Mouse (Mus musculus) hindbrain, postnatal 0 days (tissue): Measurements from ENCODE around the gene Cpt1a. TPM values are rescaled to one million over a fixed set of nuclear protein-coding genes. Genes with fewer than 3 reads are reported as not detected.
A peak's percentile ranks its signal among the peaks of the same experiment; 100 is the strongest.

Experiments used
- ATAC-seq: fragments of 200-750 bp; cut with Nextera tagmentation; 2 replicates; pipeline ENCODE4 v1.8.0; 2017; ENCODE audit warnings: mild to moderate bottlenecking, moderate TSS enrichment, moderate library complexity
- DNase-seq: peaks from one replicate; pipeline ENCODE4 v3.0.0-alpha.2; 2015; ENCODE audit warnings: low spot score
- H3K27ac ChIP-seq: fragments of 300-500 bp; sonication (generic); 2 replicates; pipeline ENCODE4 v1.5.1; 2014; ENCODE audit warnings: mild to moderate bottlenecking
- H3K27me3 ChIP-seq: fragments of 300-500 bp; sonication (generic); 2 replicates; pipeline ENCODE4 v1.6.1; 2014; ENCODE audit warnings: low read length, mixed read lengths; ENCODE audit not compliant: insufficient read depth
- H3K36me3 ChIP-seq: fragments of 300-500 bp; sonication (generic); 2 replicates; pipeline ENCODE4 v1.6.1; 2014; ENCODE audit warnings: low read length, mixed read lengths; ENCODE audit not compliant: insufficient read depth
- H3K4me1 ChIP-seq: fragments of 300-500 bp; sonication (generic); 2 replicates; pipeline ENCODE4 v1.6.1; 2014; ENCODE audit warnings: antibody characterized with exemption, low read length, mixed read lengths; ENCODE audit not compliant: insufficient read depth
- H3K4me2 ChIP-seq: fragments of 300-500 bp; sonication (generic); 2 replicates; pipeline ENCODE4 v1.6.1; 2014; ENCODE audit warnings: low read depth, mild to moderate bottlenecking, low read length, moderate library complexity, mixed read lengths
- H3K4me3 ChIP-seq: fragments of 300-500 bp; sonication (generic); 2 replicates; pipeline ENCODE4 v1.5.1; 2014; ENCODE audit warnings: low read length
- H3K9ac ChIP-seq: fragments of 300-500 bp; sonication (generic); replicated peaks from 2 replicates; pipeline ENCODE4 v1.6.1; 2014; ENCODE audit warnings: mild to moderate bottlenecking, low read length, moderate library complexity, mixed read lengths
- H3K9me3 ChIP-seq: fragments of 300-500 bp; sonication (generic); 2 replicates; pipeline ENCODE4 v1.6.1; 2016; ENCODE audit warnings: low read length, mixed read lengths
- CTCF ChIP-seq: IDR thresholded peaks from 2 replicates; pipeline ENCODE4 v1.5.1; 2016; ENCODE audit warnings: antibody characterized with exemption, control low read depth, low read depth
- WGBS: fragments of 180-500 bp; shearing (Covaris S2); extraction: QIAGEN DNeasy Blood & Tissue Kit; methylation state at CpG from one replicate; pipeline ENCODE4 v1.1.7; 2014; 5-methylcytosine and 5-hydroxymethylcytosine counted together
- polyA plus RNA-seq: library from polyadenylated mRNA; unstranded; fragments of >200 nt; fragmentation: Nextera tagmentation; extraction: Ambion mirVana; gene quantifications from 2 replicates; pipeline ENCODE4 v1.2.1, GENCODE M21; 2015
- total RNA-seq: library from RNA; depleted of rRNA; stranded (reverse); fragments of >200 nt; gene quantifications from 2 replicates; pipeline ENCODE4 v1.2.3, GENCODE M21; 2014

Cpt1a gene
- total and polyA plus RNA-seq, 2 experiments from 2014 or later: 22.4 to 31.1 TPM

- Histone ChIP-seq H3K9ac (no peak overlapping the region), H3K4me2 (no peak overlapping the region), H3K4me3 (no peak overlapping the region), H3K9me3 (no peaks in the 10 kb centered on the region), H3K36me3 (no peaks in the 10 kb centered on the region), H3K27me3 (peaks cover 13% of the 10 kb centered on the region), H3K4me1 (peaks cover 12% of the 10 kb centered on the region), H3K27ac (no peak overlapping the region)
- no peak for TF ChIP-seq CTCF
- WGBS: 81% methylated on average over 2 of the region's 2 CpGs
- no peak for ATAC-seq
- no peak for DNase-seq
These were observed 2.8 kb upstream of the Cpt1a start for GRCm38 (mm10) chr19:3319341-3319740.

- no peak for DNase-seq
- H3K9ac ChIP-seq: no peak overlapping the region
- 78% methylated on average over 7 of the region's 7 CpGs for WGBS
- no peak for TF ChIP-seq CTCF
- no peaks in the 10 kb centered on the region for H3K36me3 ChIP-seq
- H3K27me3 ChIP-seq: peaks cover 13% of the 10 kb centered on the region
- H3K4me2 ChIP-seq: no peak overlapping the region
- H3K4me3 ChIP-seq: no peak overlapping the region
- peaks cover 15% of the 10 kb centered on the region for H3K4me1 ChIP-seq
- no peak overlapping the region for H3K27ac ChIP-seq
- no peak for ATAC-seq
- H3K9me3 ChIP-seq: no peaks in the 10 kb centered on the region
These were observed 2.0 kb upstream of the Cpt1a start for GRCm38 (mm10) chr19:3320086-3320485.

GRCm38 (mm10) chr19:3320801-3321200, 1.3 kb upstream of the Cpt1a start:
- TF ChIP-seq CTCF: peak; percentile 43
- 85% methylated on average over 3 of the region's 3 CpGs for WGBS
- Histone ChIP-seq H3K4me1 (peaks cover 15% of the 10 kb centered on the region), H3K4me3 (no peak overlapping the region), H3K4me2 (no peak overlapping the region), H3K27ac (no peak overlapping the region), H3K9ac (no peak overlapping the region), H3K27me3 (peaks cover 13% of the 10 kb centered on the region), H3K9me3 (no peaks in the 10 kb centered on the region), H3K36me3 (no peaks in the 10 kb centered on the region)
- DNase-seq: no peak
- ATAC-seq: no peak

- ATAC-seq (no peak), DNase-seq (no peak)
- Histone ChIP-seq H3K36me3 (no peaks in the 10 kb centered on the region), H3K9ac (no peak overlapping the region), H3K9me3 (no peaks in the 10 kb centered on the region), H3K4me3 (peak overlapping the region; percentile 55), H3K4me1 (peaks cover 20% of the 10 kb centered on the region), H3K27me3 (peaks cover 13% of the 10 kb centered on the region), H3K4me2 (peak overlapping the region; percentile 85), H3K27ac (no peak overlapping the region; the same call in 1 of the 2 replicates)
- 10% methylated on average over 11 of the region's 11 CpGs for WGBS
- no peak for TF ChIP-seq CTCF
These were observed 517 bp upstream of the Cpt1a start for GRCm38 (mm10) chr19:3321617-3322016.

- Histone ChIP-seq H3K9me3 (no peaks in the 10 kb centered on the region), H3K27ac (peak overlapping the region; percentile 89), H3K27me3 (peaks cover 13% of the 10 kb centered on the region), H3K4me3 (peak overlapping the region; percentile 55), H3K36me3 (no peaks in the 10 kb centered on the region), H3K4me1 (peaks cover 20% of the 10 kb centered on the region), H3K9ac (peak overlapping the region; percentile 61), H3K4me2 (peak overlapping the region; percentile 85)
- DNase-seq: peak; percentile 64
- WGBS: under 1% methylated on average over 46 of the region's 47 CpGs
- no peak for TF ChIP-seq CTCF
- peak; percentile 74 for ATAC-seq
These were observed 1.1 kb downstream of the Cpt1a start for GRCm38 (mm10) chr19:3323201-3323621.

GRCm38 (mm10) chr19:3323753-3324270, 1.7 kb downstream of the Cpt1a start:
- peaks cover 20% of the 10 kb centered on the region for H3K4me1 ChIP-seq
- H3K9me3 ChIP-seq: no peaks in the 10 kb centered on the region
- under 1% methylated on average over 34 of the region's 34 CpGs for WGBS
- ATAC-seq (peak; percentile 27; the same call in 1 of the 2 replicates), DNase-seq (peak; percentile 36)
- peaks cover 13% of the 10 kb centered on the region for H3K27me3 ChIP-seq
- peak overlapping the region; percentile 61 for H3K9ac ChIP-seq
- no peaks in the 10 kb centered on the region for H3K36me3 ChIP-seq
- H3K27ac ChIP-seq: peak overlapping the region; percentile 89
- TF ChIP-seq CTCF: no peak
- H3K4me2 ChIP-seq: peak overlapping the region; percentile 85
- H3K4me3 ChIP-seq: peak overlapping the region; percentile 55

- Histone ChIP-seq H3K36me3 (no peaks in the 10 kb centered on the region), H3K4me2 (peak overlapping the region; percentile 85), H3K27ac (peak overlapping the region; percentile 89), H3K9me3 (no peaks in the 10 kb centered on the region), H3K9ac (peak overlapping the region; percentile 61; the same call in 1 of the 2 replicates), H3K27me3 (peaks cover 13% of the 10 kb centered on the region), H3K4me1 (peaks cover 20% of the 10 kb centered on the region), H3K4me3 (peak overlapping the region; percentile 55)
- WGBS: 2% methylated on average over 17 of the region's 17 CpGs
- no peak for TF ChIP-seq CTCF
- no peak for ATAC-seq
- DNase-seq: no peak
These were observed 2.2 kb downstream of the Cpt1a start for GRCm38 (mm10) chr19:3324271-3324811.
